Mouse (Mus musculus) MN1 (cell line): ENCODE data around the gene Eif3f.

ENCODE experiments used
- DNase-seq: peaks from one replicate; pipeline ENCODE4 v3.0.0-alpha.2; 2016; ENCODE audit warnings: low spot score

The Eif3f gene

GRCm38 (mm10) chr7:108933794-108934731 lies at the start of gene Eif3f:
Gene Eif3f (plus strand): TSS chr7:108934417.
- DNase-seq, result peak; percentile 99

DNA sequence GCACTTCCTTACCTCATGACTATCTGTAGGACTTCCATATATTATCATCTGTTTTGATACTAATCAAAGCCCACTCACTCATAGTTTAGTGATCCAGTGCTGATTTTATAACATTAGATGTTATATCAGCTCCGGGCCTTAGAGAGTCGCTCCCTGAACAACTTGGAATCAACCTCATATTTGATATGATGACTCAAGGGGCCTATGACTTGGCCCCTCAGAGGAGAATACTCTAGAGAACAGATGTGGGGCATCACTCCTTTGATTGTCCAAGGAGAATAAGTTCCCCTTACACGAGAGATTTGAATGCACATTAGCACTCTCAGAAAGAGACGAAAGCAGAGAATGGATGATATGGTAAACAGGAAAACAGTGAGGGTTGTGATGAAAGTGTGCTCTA lies 49.3 kb upstream of the Eif3f start, which contains the start of gene Olfr518:
Olfr518 (minus strand) TSS at position 101 of the 400 bp plus-strand sequence.
- no peak for DNase-seq

DNA sequence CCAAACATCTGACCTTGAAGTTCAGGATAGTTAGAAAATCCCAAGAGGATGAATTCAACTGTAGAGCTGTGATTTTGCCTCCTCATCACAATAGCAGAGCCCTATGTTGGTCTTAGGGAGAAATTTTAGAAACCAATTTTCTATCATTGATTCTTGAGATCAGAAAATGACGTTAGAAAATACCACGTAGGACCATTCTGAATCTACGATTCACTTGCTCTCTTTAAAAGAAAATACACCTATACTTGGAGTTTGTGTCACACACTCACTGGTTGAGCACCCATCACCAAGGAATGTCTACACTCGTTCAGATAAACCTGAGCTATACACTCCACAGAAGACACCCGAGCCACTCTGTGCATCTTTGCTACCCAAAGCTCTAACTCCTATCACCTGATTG lies 39.9 kb upstream of the Eif3f start, which contains the start of gene Olfr519:
Olfr519 (minus strand) TSS at position 101 of the 400 bp plus-strand sequence.
- DNase-seq, result no peak

GRCm38 (mm10) chr7:108903969-108904368 lies 30.2 kb upstream of the Eif3f start:
- DNase-seq, result no peak

- DNase-seq, result no peak
Measured at GRCm38 (mm10) chr7:108927043-108927442, 7.2 kb upstream of the Eif3f start.

DNA sequence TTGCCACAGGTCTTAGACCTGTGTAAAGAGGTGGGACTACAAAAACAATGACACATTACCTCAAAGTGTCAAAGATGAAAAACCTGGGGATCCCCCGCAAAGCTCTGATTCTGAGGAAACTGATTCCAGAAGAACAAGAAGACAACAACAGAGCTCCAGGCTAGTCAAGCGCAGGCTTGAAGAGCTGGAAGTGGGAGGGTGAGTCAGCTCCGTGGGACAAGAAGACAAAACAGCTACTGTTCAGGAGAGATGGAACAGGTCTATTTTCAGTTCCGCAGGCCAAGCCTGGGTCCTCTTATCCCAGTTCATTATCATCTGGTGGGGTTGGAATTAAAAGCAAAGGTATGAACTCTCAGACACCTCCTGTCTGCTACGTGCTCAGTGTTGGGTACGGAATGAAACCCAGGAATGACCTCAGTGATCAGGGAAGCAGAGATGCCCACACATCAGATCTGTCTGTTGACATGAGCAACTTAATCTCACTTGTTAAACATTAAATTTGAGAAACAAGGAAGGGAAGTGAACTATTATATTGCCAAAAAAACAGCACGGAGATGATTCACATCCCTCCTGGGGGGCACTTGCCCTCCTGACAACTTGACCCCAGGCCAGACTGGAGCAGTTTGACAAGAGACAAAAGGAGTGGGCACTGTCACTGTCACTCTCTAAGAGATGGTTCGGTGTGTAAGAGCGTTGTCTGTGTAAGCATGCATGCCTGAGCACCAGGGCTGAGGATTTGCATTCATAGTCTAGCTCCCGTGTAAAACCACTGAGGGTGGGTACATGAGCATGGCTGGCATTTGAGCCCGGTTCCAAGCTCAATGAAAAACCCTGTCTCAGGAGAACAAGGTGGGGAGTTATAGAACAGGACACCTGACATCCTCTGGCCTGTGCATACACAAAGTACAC lies 5.7 kb upstream of the Eif3f start:
- no peak for DNase-seq

GRCm38 (mm10) chr7:108929726-108930393 lies 4.4 kb upstream of the Eif3f start, which contains the start of gene Nlrp10:
Gene Nlrp10 (minus strand): TSS chr7:108930178.
- DNase-seq, result no peak

DNA sequence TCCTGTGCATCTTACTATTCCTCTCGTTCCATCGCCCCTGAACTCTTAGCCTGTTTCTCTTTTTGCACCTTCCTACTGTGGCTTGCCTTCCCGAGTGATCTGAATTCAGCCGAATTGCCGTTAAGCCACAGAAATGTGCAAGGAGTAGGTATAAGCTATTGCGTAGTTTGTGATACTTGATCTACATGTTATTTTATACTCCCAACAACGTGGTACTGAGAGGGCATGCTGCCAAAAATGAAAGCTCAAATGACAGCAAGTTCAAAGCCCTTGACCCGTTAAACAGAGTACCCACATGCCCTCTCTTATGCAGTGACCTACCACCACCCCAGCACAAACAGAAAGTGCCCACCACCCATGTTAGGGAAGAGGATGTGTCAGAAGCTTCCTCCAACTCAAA lies 619 bp downstream of the Eif3f start:
- peak; percentile 25 for DNase-seq

DNA sequence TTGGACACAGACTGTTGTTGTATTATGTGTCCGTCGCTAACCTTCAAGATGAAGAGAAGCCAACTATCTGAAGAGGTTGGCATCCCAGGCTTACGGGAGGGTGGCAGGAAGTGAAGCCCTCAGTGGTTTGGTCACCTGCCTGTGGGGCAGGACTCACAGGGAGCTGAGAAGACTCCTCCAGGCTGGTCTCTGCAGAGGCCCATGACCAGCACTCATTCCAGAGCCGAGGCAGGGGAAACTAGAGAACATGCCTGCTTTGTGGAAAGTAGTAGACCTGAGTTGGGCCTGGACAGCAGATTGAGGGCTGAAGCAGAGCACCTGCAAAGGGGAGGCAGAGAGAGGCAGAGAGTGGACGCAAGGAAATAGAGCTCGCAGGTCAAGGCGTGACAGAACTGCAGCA lies 1.2 kb downstream of the Eif3f start:
- DNase-seq, result no peak

- no peak for DNase-seq
Measured at GRCm38 (mm10) chr7:108936591-108936990, 2.4 kb downstream of the Eif3f start.

DNA sequence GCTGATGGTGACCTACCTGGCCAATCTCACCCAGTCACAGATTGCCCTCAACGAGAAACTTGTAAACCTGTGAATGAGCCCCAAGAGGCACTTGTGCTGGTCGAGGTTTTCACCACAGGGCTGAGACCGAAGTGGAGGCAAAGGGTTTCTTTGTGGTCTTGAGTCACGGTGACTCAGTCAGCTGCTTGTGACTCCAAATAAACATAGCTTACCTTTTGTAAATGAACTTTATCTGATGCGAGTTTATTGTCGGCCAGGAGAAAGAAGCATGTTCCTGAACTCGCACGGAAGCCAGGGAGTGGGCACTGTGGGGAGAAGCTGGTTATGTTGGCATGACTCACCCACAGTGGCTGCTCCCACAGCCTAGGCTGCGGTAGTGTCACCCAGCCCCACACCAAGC lies 7.2 kb downstream of the Eif3f start:
- no peak for DNase-seq

GRCm38 (mm10) chr7:108944002-108944401 lies 9.8 kb downstream of the Eif3f start:
- DNase-seq, result peak; percentile 73

DNA sequence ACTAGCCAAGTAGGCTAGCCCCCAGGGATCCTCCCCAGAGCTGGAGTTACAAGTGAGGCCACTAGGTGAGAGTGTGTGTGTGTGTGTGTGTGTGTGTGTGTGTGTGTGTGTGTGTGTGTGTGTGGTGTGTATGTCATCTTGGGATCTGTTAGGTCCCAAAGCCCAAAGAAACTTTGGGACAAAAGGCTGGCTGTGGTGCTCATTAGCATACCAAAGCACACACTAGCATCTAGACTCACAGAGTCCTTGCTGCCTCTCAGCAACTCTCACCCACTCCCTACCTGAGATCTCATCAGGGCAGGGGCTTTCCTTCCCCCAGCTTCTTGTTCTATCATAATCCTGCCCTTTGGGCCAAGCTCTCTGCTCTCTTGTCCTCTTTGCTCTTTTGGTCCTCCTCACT lies 14.4 kb downstream of the Eif3f start:
- DNase-seq, result no peak

DNA sequence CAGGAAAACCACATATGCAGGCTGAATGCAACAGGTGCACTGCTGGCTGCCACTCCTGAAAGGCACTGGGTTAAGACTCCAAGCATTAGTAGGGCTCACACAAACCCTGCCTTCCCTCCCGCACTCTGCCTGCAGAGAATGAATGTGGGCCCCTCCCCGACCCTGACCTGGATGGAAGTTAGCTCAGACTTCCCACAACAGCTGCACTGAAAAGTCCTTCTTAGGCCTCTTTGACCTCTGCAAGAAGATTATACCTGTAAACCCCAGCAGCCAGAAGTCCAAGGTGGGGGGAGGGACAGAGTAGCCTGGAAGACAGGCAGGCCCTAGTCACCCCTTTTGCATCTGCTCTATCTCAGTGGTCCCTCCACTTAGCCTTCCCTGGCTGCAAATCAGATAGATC lies 15.1 kb downstream of the Eif3f start:
- no peak for DNase-seq

DNA sequence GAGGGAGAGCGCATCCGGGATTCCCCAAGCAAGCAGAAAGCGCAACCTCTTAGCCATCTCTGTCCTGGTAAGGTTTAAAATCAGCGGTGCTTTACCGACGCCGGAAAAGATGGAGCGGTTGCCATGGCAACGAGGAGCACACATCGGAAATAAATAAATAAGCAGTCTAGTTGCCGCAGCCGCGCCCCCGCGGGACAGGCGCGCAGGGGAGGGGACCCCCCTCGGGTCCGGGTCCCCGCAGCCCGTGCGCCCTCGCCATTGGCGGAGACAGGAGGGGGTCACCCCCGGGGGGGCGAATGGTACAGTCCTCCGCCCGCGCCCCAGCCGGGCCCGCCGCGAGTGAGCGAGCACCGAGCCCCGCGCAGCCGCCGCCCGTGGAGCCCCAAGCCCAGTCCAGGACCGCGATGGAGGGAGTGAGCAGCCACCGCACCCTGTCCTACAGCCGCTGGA lies 16.1 kb downstream of the Eif3f start, which contains the start of gene Tub:
Tub (plus strand) TSS at position 27 of the 450 bp plus-strand sequence.
- DNase-seq, result peak; percentile 82

DNA sequence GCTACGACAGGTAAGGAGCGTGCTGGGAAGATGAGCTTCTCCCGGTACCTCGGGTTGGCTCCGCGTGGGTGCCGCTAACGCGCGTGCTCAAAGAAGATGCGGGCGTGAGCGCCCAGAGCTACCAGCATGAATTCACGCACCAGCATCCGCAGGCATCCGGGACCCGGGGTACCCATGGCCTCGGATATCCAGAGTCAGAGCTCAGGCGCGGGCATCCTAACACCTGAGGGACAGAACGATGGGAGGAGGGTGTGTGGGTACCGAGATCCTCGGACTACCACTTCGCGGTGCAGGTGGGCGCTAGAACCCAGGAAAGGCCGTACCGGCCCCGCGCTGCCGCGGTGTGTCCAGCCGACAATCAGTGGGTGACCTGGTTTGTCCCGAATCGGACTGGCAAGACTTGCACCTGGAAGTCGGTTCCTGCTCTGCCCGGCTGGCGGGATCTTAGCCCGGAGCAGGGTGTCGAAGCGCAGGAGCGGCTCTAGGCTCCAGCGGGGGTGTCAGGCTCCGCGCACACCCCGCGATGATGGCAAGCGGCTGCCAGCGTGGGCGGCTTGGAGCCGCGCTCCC lies 16.6 kb downstream of the Eif3f start:
- DNase-seq, result peak; percentile 24

DNA sequence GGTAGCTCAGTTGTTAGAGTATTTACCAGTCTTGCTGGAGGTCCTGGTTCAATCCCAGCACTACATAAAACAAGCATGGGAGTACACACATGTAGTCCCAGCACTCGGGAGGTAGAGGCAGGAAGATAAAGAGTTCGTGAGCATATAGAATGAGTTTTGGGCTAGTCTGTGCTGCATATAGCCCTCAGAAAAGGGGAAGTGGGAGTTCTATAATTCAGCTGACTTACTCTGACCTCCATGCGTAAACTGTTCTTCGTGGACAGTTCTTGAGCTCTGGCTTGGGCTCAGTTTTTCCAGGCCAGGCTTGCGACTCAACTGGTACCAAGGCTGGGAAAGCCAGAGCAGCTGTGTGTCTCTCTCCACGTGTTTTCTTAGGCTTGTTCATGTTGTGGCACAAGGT lies 18.6 kb downstream of the Eif3f start:
- no peak for DNase-seq

GRCm38 (mm10) chr7:108954185-108954584 lies 20.0 kb downstream of the Eif3f start:
- peak; percentile 45 for DNase-seq

- DNase-seq, result no peak
Measured at GRCm38 (mm10) chr7:108957734-108958133, 23.5 kb downstream of the Eif3f start.

DNA sequence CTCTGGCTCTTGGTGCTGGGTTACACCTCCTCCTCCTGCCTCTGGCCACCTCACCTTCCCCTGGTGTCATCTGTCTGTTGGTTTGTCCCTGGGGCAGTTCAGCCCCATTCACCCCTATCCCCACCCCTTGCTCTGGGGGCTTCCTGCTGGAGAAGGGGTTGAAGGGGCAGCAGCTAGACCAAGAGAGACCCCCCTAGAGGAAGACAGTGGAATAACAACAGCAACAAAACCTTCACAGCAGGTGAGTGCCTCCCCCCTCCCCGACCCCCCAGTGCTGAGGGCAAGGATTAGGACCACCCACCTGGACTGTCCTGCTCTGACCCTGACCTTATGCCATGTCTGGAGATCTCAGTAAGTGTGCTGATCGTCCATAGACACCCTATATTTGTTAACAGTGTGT lies 31.8 kb downstream of the Eif3f start:
- no peak for DNase-seq

DNA sequence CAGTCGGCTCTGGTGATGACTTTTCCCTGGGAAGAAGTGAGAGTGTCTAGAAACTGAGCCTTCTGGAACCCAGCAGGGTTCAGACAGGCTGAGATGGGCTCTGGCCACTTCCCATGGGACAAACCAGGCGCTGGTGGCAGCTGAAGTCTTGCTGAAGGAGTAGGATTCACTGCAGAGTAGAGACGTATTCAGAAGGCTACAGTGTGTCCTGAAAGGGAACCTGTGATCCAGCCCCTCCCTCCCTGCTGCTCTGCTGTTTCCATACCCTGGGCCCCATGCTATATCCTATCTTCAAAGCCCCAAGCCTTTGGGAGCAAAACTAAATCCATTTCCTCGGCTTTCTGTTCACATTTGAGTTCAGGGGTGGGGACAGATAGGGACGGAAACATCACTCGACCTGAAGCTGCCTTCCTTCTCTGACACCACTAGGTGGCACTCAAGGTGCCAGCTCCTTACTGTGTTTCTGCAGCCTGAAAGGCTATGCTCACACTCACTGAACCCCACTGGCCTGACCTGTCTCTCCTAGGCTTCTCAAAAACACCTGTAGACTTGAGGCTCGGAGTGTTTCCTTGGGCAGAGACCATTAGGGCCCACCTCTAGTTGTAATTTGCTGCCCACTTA lies 32.6 kb downstream of the Eif3f start:
- peak; percentile 77 for DNase-seq
